Mouse (Mus musculus) cerebellum, adult 9-10 months (tissue): ENCODE measurements around the gene Tgm1.

ENCODE experiments used
- DNase-seq: peaks from one replicate; pipeline ENCODE4 v3.0.0; 2022

Gene Tgm1

DNA sequence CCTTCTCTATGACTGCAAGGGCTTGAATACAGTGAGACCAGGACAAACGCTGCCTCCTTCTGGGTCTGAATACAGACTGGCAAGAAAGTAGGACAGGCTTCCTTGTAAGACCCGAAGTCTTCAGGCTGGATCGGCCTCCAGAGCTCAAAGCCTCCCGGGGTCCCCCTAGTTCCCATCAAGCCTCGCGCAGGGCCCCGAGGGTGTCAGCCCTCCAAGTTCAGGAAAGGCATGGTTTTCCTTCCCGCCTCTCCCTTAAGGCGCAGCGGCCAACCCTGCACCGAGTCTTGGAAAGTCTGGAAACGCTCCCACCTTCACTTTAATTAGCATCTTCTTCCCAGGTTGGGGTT is 42.3 kb downstream of the Tgm1 start:
- no peak for DNase-seq

DNA sequence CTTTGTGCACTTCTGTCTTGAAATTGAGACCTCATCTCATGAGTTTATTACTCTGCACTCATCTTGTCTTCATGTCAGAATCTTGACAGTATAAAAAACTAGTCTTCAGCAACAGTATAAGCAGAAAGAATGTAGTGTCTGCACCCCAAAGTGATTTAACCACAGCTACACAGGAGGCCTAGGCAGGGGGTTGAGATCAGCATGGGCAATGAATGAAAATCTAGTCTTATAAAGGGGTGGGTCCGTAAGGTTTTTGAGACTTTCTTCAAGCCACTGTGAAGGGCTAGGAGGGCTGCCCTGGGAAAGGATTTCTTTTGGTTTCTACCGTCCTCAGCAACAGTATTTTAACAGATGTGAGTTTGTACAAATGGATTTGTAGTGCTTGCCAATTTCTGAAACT is 53.1 kb downstream of the Tgm1 start:
- no peak for DNase-seq

DNA sequence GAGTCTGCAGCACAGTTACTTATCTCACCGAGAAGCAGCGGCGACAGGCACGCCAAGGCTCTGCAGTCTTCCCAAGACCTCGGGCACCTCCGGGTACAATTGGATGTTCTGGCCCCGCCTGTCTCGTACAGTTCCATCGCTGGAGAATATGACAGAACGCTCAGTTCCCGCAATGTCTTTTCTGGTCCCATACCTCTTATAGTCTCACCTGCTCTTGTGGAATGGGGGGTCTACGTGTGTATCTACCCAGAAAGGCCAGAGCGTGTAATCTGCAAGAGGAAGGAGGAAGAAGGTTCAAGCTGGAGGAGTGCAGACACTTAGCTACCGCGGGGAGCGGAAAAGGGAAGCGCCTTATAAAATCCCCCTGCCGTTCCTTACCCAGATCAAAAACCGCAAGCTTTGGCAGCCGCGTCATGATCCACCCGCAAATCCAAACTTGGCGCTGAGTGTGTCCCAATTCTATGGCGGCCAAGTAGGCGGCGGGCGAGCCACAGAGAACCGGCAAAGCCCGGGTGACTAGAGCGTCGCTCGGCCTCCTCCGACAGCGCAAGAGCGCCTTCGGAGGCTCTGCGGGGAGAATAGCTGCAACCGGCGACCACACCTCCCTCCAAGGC is 53.7 kb downstream of the Tgm1 start, which contains the start of gene Mdp1:
Gene Mdp1, minus strand, starts transcription at position 549 of the 614 bp plus-strand sequence.
- DNase-seq, result peak; percentile 67

DNA sequence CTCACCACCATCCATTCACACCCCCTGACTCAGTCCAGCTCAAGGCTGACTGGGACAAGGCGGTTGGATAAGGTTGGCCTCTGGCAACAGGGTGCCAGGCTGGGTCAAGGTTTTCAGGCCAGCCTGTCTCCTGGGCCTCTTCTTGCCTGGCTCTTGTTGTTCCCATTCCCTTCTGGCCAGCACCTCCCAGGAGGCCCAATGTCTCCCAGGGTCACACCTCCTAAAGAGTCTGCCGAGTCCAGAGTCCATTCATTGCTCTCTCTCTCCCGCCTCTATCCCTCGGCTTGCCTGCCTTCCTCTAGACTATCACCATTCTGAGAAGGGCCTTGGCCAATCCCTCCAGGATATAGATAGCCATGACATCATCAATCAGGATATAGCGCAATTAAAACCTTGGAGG is 55.7 kb downstream of the Tgm1 start:
- DNase-seq, result no peak

DNA sequence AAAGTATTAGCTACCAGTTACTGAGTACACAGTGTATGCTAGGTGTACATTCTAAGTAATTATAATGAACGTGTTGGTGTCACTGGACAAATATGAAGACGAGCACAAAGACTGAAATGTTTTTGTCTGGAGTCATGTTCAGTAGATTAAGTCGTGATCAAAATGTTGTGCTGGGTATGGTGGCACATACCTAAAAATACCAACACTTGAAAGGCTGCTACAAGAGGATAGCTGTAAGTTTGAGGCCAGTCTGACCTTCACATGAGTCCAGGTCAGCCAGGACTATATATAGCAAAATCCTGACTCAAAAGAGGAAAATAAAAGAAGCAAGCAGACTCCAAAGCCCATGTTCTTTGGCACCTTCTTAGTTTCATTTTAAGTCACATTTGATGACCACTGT is 56.8 kb downstream of the Tgm1 start:
- no peak for DNase-seq

DNA sequence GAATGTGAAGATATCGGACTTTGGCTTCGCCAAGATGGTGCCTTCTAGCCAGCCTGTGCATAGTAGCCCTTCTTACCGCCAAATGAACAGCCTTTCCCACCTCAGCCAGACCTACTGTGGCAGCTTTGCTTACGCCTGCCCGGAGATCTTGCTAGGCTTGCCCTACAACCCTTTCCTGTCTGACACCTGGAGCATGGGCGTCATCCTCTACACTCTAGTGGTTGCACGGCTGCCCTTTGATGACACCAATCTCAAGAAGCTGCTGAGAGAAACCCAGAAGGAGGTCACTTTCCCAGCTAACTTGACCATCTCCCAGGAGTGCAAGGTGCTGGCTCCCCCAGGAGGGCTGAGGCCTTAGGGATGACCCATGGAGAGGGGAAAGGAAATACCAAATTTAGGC is 62.2 kb downstream of the Tgm1 start:
- DNase-seq, result no peak
